Mouse (Mus musculus): ENCODE results near the gene Cilp2. TPM values are rescaled to one million over a fixed set of nuclear protein-coding genes. Genes with fewer than 3 reads are reported as not detected.

The Cilp2 gene
- polyA plus RNA-seq (2015; fragmentation: Nextera tagmentation; extraction: Ambion mirVana), result 0.55 and 0.56 TPM in 2 replicates

GRCm38 (mm10) chr8:69887289-69888243 is at the start of gene Cilp2:
Cilp2 (minus strand) TSS chr8:69887687.
- H3K36me3 ChIP-seq, result peaks cover 10% of the 10 kb centered on the region
- H3K4me2 ChIP-seq, result peak within 1 kb of the TSS; percentile 64
- peaks cover 45% of the 10 kb centered on the region for H3K4me1 ChIP-seq
- H3K9me3 ChIP-seq, result no peaks in the 10 kb centered on the region
- peaks cover 90% of the 10 kb centered on the region for H3K27me3 ChIP-seq (replicated peaks)
- no peak for ATAC-seq (ENCODE audit: extremely low read depth, insufficient number of reproducible peaks, low FRiP score, low TSS enrichment)
- H3K27ac ChIP-seq (replicated peaks), result no peak within 1 kb of the TSS
- peak within 1 kb of the TSS; percentile 45 for H3K4me3 ChIP-seq
- 3% methylated on average over 60 of the region's 60 CpGs for WGBS
- H3K9ac ChIP-seq, result peak within 1 kb of the TSS; percentile 64

GRCm38 (mm10) chr8:69936050-69936794 is 48.7 kb upstream of the Cilp2 start:
- Histone ChIP-seq H3K27ac (replicated peaks) (peak overlapping the region; percentile 95), H3K4me1 (peaks cover 75% of the 10 kb centered on the region), H3K9me3 (no peaks in the 10 kb centered on the region), H3K27me3 (replicated peaks) (no peaks in the 10 kb centered on the region), H3K9ac (peak overlapping the region; percentile 65), H3K4me2 (peak overlapping the region; percentile 24; the same call in 1 of the 2 replicates), H3K36me3 (peaks cover 35% of the 10 kb centered on the region), H3K4me3 (no peak overlapping the region)
- WGBS, result 44% methylated on average over 7 of the region's 7 CpGs
- ATAC-seq (ENCODE audit: extremely low read depth, insufficient number of reproducible peaks, low FRiP score, low TSS enrichment), result peak; percentile 67; the same call in 1 of the 2 replicates

GRCm38 (mm10) chr8:69935431-69935830 is 47.9 kb upstream of the Cilp2 start:
- 0 out of 2 replicates have a peak overlapping the region, but pooled peaks have one; percentile 65 for H3K9ac ChIP-seq
- peaks cover 67% of the 10 kb centered on the region for H3K4me1 ChIP-seq
- ATAC-seq (ENCODE audit: extremely low read depth, insufficient number of reproducible peaks, low FRiP score, low TSS enrichment), result no peak
- H3K27me3 ChIP-seq (replicated peaks), result no peaks in the 10 kb centered on the region
- no peaks in the 10 kb centered on the region for H3K9me3 ChIP-seq
- peaks cover 35% of the 10 kb centered on the region for H3K36me3 ChIP-seq
- no peak overlapping the region for H3K4me3 ChIP-seq
- H3K4me2 ChIP-seq, result no peak overlapping the region
- WGBS, result 87% methylated on average over 3 of the region's 3 CpGs
- H3K27ac ChIP-seq (replicated peaks), result peak overlapping the region; percentile 95

GRCm38 (mm10) chr8:69934582-69934981 is 47.1 kb upstream of the Cilp2 start:
- peaks cover 59% of the 10 kb centered on the region for H3K4me1 ChIP-seq
- ATAC-seq (ENCODE audit: extremely low read depth, insufficient number of reproducible peaks, low FRiP score, low TSS enrichment), result no peak
- H3K36me3 ChIP-seq, result peaks cover 38% of the 10 kb centered on the region
- no peak overlapping the region for H3K4me3 ChIP-seq
- no peak overlapping the region for H3K4me2 ChIP-seq
- WGBS, result 68% methylated on average over 5 of the region's 5 CpGs
- H3K27me3 ChIP-seq (replicated peaks), result no peaks in the 10 kb centered on the region
- peak overlapping the region; percentile 46; the same call in 1 of the 2 replicates for H3K27ac ChIP-seq (replicated peaks)
- H3K9ac ChIP-seq, result no peak overlapping the region
- no peaks in the 10 kb centered on the region for H3K9me3 ChIP-seq

GRCm38 (mm10) chr8:69933811-69934210 is 46.3 kb upstream of the Cilp2 start:
- H3K36me3 ChIP-seq, result peaks cover 38% of the 10 kb centered on the region
- peaks cover 51% of the 10 kb centered on the region for H3K4me1 ChIP-seq
- H3K27ac ChIP-seq (replicated peaks), result no peak overlapping the region
- no peak overlapping the region for H3K9ac ChIP-seq
- no peak overlapping the region for H3K4me2 ChIP-seq
- no peaks in the 10 kb centered on the region for H3K27me3 ChIP-seq (replicated peaks)
- H3K9me3 ChIP-seq, result no peaks in the 10 kb centered on the region
- WGBS, result 49% methylated on average over 2 of the region's 2 CpGs
- H3K4me3 ChIP-seq, result no peak overlapping the region
- no peak for ATAC-seq (ENCODE audit: extremely low read depth, insufficient number of reproducible peaks, low FRiP score, low TSS enrichment)

GRCm38 (mm10) chr8:69926901-69927300 is 39.4 kb upstream of the Cilp2 start:
- no peak for ATAC-seq (ENCODE audit: extremely low read depth, insufficient number of reproducible peaks, low FRiP score, low TSS enrichment)
- no peak overlapping the region for H3K9ac ChIP-seq
- H3K36me3 ChIP-seq, result peaks cover 23% of the 10 kb centered on the region

GRCm38 (mm10) chr8:69923986-69924385 is 36.5 kb upstream of the Cilp2 start:
- Histone ChIP-seq H3K9me3 (no peaks in the 10 kb centered on the region), H3K4me1 (peaks cover 58% of the 10 kb centered on the region), H3K9ac (no peak overlapping the region), H3K27ac (replicated peaks) (no peak overlapping the region), H3K4me2 (no peak overlapping the region), H3K27me3 (replicated peaks) (no peaks in the 10 kb centered on the region), H3K36me3 (peaks cover 20% of the 10 kb centered on the region; the same call in 1 of the 2 replicates), H3K4me3 (no peak overlapping the region)
- 30% methylated on average over 1 of the region's 1 CpGs for WGBS
- ATAC-seq (ENCODE audit: extremely low read depth, insufficient number of reproducible peaks, low FRiP score, low TSS enrichment), result no peak

More at GRCm38 (mm10) chr8:69926901-69927300, 39.4 kb upstream of the Cilp2 start:
- H3K27ac ChIP-seq (replicated peaks), result no peak overlapping the region
- no peak overlapping the region for H3K4me3 ChIP-seq
- peaks cover 31% of the 10 kb centered on the region for H3K4me1 ChIP-seq
- H3K4me2 ChIP-seq, result no peak overlapping the region
- no peaks in the 10 kb centered on the region for H3K9me3 ChIP-seq
- no peaks in the 10 kb centered on the region for H3K27me3 ChIP-seq (replicated peaks)

GRCm38 (mm10) chr8:69921141-69921540 is 33.7 kb upstream of the Cilp2 start:
- 83% methylated on average over 2 of the region's 2 CpGs for WGBS
- Histone ChIP-seq H3K4me2 (0 out of 2 replicates have a peak overlapping the region, but pooled peaks have one; percentile 39), H3K27ac (replicated peaks) (peak overlapping the region; percentile 64), H3K9ac (peak overlapping the region; percentile 29; the same call in 1 of the 2 replicates), H3K4me3 (no peak overlapping the region), H3K36me3 (peaks cover 24% of the 10 kb centered on the region), H3K27me3 (replicated peaks) (no peaks in the 10 kb centered on the region), H3K4me1 (peaks cover 63% of the 10 kb centered on the region), H3K9me3 (no peaks in the 10 kb centered on the region)
- no peak for ATAC-seq (ENCODE audit: extremely low read depth, insufficient number of reproducible peaks, low FRiP score, low TSS enrichment)

GRCm38 (mm10) chr8:69919876-69920662 is 32.6 kb upstream of the Cilp2 start:
- Histone ChIP-seq H3K4me1 (peaks cover 65% of the 10 kb centered on the region), H3K27ac (replicated peaks) (peak overlapping the region; percentile 64), H3K9ac (peak overlapping the region; percentile 67; the same call in 1 of the 2 replicates), H3K27me3 (replicated peaks) (no peaks in the 10 kb centered on the region), H3K36me3 (peaks cover 27% of the 10 kb centered on the region), H3K9me3 (no peaks in the 10 kb centered on the region), H3K4me2 (peak overlapping the region; percentile 39), H3K4me3 (no peak overlapping the region)
- no peak; the same call in 1 of the 2 replicates for ATAC-seq (ENCODE audit: extremely low read depth, insufficient number of reproducible peaks, low FRiP score, low TSS enrichment)
- WGBS, result 38% methylated on average over 11 of the region's 11 CpGs

GRCm38 (mm10) chr8:69919010-69919409 is 31.5 kb upstream of the Cilp2 start:
- peak overlapping the region; percentile 46; the same call in 1 of the 2 replicates for H3K27ac ChIP-seq (replicated peaks)
- WGBS, result 82% methylated on average over 1 of the region's 1 CpGs
- H3K4me1 ChIP-seq, result peaks cover 69% of the 10 kb centered on the region
- H3K9me3 ChIP-seq, result no peaks in the 10 kb centered on the region
- no peak overlapping the region for H3K4me3 ChIP-seq
- no peak overlapping the region for H3K9ac ChIP-seq
- no peak overlapping the region for H3K4me2 ChIP-seq
- H3K36me3 ChIP-seq, result peaks cover 38% of the 10 kb centered on the region
- peak; percentile 11; the same call in 1 of the 2 replicates for ATAC-seq (ENCODE audit: extremely low read depth, insufficient number of reproducible peaks, low FRiP score, low TSS enrichment)
- no peaks in the 10 kb centered on the region for H3K27me3 ChIP-seq (replicated peaks)
